Mouse (Mus musculus): ENCODE measurements around the gene Clk1. TPM values are rescaled to one million over a fixed set of nuclear protein-coding genes. Genes with fewer than 3 reads are reported as not detected.

Clk1 gene
- polyA plus RNA-seq, 1 experiment from 2014 or later = 166 TPM

GRCm38 (mm10) chr1:58420032-58420431, 3.8 kb downstream of the Clk1 start:
- Histone ChIP-seq H3K9ac (ENCODE audit: low read length) (no peak overlapping the region), H3K4me3 (ENCODE audit: low read depth, low read length) (no peak overlapping the region), H3K27ac (replicated peaks; ENCODE audit: low read depth, low read length) (no peak overlapping the region), H3K9me3 (ENCODE audit: control insufficient read depth, low read length) (no peaks in the 10 kb centered on the region), H3K27me3 (ENCODE audit: control insufficient read depth, insufficient read depth, low read length) (no peaks in the 10 kb centered on the region), H3K4me1 (ENCODE audit: control insufficient read depth, insufficient read depth, low read length) (0 out of 2 replicates have a peak, but pooled peaks cover 4% of the 10 kb centered on the region), H3K4me2 (ENCODE audit: low read depth, severe bottlenecking) (no peak overlapping the region), H3K36me3 (ENCODE audit: control insufficient read depth, insufficient read depth, low read length) (peaks cover 27% of the 10 kb centered on the region)
- ATAC-seq (ENCODE audit: insufficient number of reproducible peaks, low FRiP score, low TSS enrichment, low read depth) (no peak), DNase-seq (ENCODE audit: low spot score) (no peak)
- 94% methylated on average over 10 of the region's 10 CpGs for WGBS

GRCm38 (mm10) chr1:58416048-58416447, 7.8 kb downstream of the Clk1 start:
- Histone ChIP-seq H3K4me2 (ENCODE audit: low read depth, severe bottlenecking) (no peak overlapping the region), H3K27me3 (ENCODE audit: control insufficient read depth, insufficient read depth, low read length) (no peaks in the 10 kb centered on the region), H3K27ac (replicated peaks; ENCODE audit: low read depth, low read length) (no peak overlapping the region), H3K9ac (ENCODE audit: low read length) (no peak overlapping the region), H3K4me3 (ENCODE audit: low read depth, low read length) (no peak overlapping the region), H3K36me3 (ENCODE audit: control insufficient read depth, insufficient read depth, low read length) (peaks cover 48% of the 10 kb centered on the region), H3K9me3 (ENCODE audit: control insufficient read depth, low read length) (no peaks in the 10 kb centered on the region), H3K4me1 (ENCODE audit: control insufficient read depth, insufficient read depth, low read length) (0 out of 2 replicates have a peak, but pooled peaks cover 2% of the 10 kb centered on the region)
- ATAC-seq (ENCODE audit: insufficient number of reproducible peaks, low FRiP score, low TSS enrichment, low read depth) (no peak), DNase-seq (ENCODE audit: low spot score) (no peak)
- WGBS = 92% methylated on average over 2 of the region's 2 CpGs

- no peaks in the 10 kb centered on the region for H3K4me1 ChIP-seq (ENCODE audit: control insufficient read depth, insufficient read depth, low read length)
- DNase-seq (ENCODE audit: low spot score) (no peak), ATAC-seq (ENCODE audit: insufficient number of reproducible peaks, low FRiP score, low TSS enrichment, low read depth) (no peak)
- 46% methylated on average over 1 of the region's 1 CpGs for WGBS
- H3K27me3 ChIP-seq (ENCODE audit: control insufficient read depth, insufficient read depth, low read length) = no peaks in the 10 kb centered on the region
- no peak overlapping the region for H3K27ac ChIP-seq (replicated peaks; ENCODE audit: low read depth, low read length)
- H3K9ac ChIP-seq (ENCODE audit: low read length) = no peak overlapping the region
- peaks cover 46% of the 10 kb centered on the region for H3K36me3 ChIP-seq (ENCODE audit: control insufficient read depth, insufficient read depth, low read length)
- no peak overlapping the region for H3K4me2 ChIP-seq (ENCODE audit: low read depth, severe bottlenecking)
- no peak overlapping the region for H3K4me3 ChIP-seq (ENCODE audit: low read depth, low read length)
- H3K9me3 ChIP-seq (ENCODE audit: control insufficient read depth, low read length) = no peaks in the 10 kb centered on the region
These were observed 8.4 kb downstream of the Clk1 start for GRCm38 (mm10) chr1:58415442-58415841.

- ATAC-seq (ENCODE audit: insufficient number of reproducible peaks, low FRiP score, low TSS enrichment, low read depth) (no peak), DNase-seq (ENCODE audit: low spot score) (no peak)
- Histone ChIP-seq H3K4me2 (ENCODE audit: low read depth, severe bottlenecking) (no peak overlapping the region), H3K27ac (replicated peaks; ENCODE audit: low read depth, low read length) (no peak overlapping the region), H3K9ac (ENCODE audit: low read length) (no peak overlapping the region), H3K4me3 (ENCODE audit: low read depth, low read length) (no peak overlapping the region), H3K9me3 (ENCODE audit: control insufficient read depth, low read length) (no peaks in the 10 kb centered on the region), H3K27me3 (ENCODE audit: control insufficient read depth, insufficient read depth, low read length) (no peaks in the 10 kb centered on the region), H3K4me1 (ENCODE audit: control insufficient read depth, insufficient read depth, low read length) (no peaks in the 10 kb centered on the region), H3K36me3 (ENCODE audit: control insufficient read depth, insufficient read depth, low read length) (peaks cover 32% of the 10 kb centered on the region)
- 88% methylated on average over 7 of the region's 7 CpGs for WGBS
These were observed 13.1 kb downstream of the Clk1 start for GRCm38 (mm10) chr1:58410776-58411175.

- Histone ChIP-seq H3K9me3 (ENCODE audit: control insufficient read depth, low read length) (no peaks in the 10 kb centered on the region), H3K4me1 (ENCODE audit: control insufficient read depth, insufficient read depth, low read length) (no peaks in the 10 kb centered on the region), H3K27ac (replicated peaks; ENCODE audit: low read depth, low read length) (no peak overlapping the region), H3K4me3 (ENCODE audit: low read depth, low read length) (no peak overlapping the region), H3K9ac (ENCODE audit: low read length) (no peak overlapping the region), H3K4me2 (ENCODE audit: low read depth, severe bottlenecking) (no peak overlapping the region), H3K27me3 (ENCODE audit: control insufficient read depth, insufficient read depth, low read length) (no peaks in the 10 kb centered on the region), H3K36me3 (ENCODE audit: control insufficient read depth, insufficient read depth, low read length) (peaks cover 32% of the 10 kb centered on the region)
- no peak for ATAC-seq (ENCODE audit: insufficient number of reproducible peaks, low FRiP score, low TSS enrichment, low read depth)
- 88% methylated on average over 3 of the region's 3 CpGs for WGBS
- DNase-seq (ENCODE audit: low spot score) = no peak
These were observed 13.7 kb downstream of the Clk1 start for GRCm38 (mm10) chr1:58410198-58410588.

- no peak overlapping the region for H3K4me2 ChIP-seq (ENCODE audit: low read depth, severe bottlenecking)
- H3K27ac ChIP-seq (replicated peaks; ENCODE audit: low read depth, low read length) = no peak overlapping the region
- peaks cover 32% of the 10 kb centered on the region for H3K36me3 ChIP-seq (ENCODE audit: control insufficient read depth, insufficient read depth, low read length)
- ATAC-seq (ENCODE audit: insufficient number of reproducible peaks, low FRiP score, low TSS enrichment, low read depth) = no peak
- DNase-seq (ENCODE audit: low spot score) = no peak
- H3K9ac ChIP-seq (ENCODE audit: low read length) = no peak overlapping the region
- no peak overlapping the region for H3K4me3 ChIP-seq (ENCODE audit: low read depth, low read length)
- no peaks in the 10 kb centered on the region for H3K27me3 ChIP-seq (ENCODE audit: control insufficient read depth, insufficient read depth, low read length)
- 87% methylated on average over 5 of the region's 5 CpGs for WGBS
- H3K4me1 ChIP-seq (ENCODE audit: control insufficient read depth, insufficient read depth, low read length) = no peaks in the 10 kb centered on the region
- H3K9me3 ChIP-seq (ENCODE audit: control insufficient read depth, low read length) = no peaks in the 10 kb centered on the region
These were observed 14.2 kb downstream of the Clk1 start for GRCm38 (mm10) chr1:58409553-58410197.

- ATAC-seq (ENCODE audit: insufficient number of reproducible peaks, low FRiP score, low TSS enrichment, low read depth) (no peak), DNase-seq (ENCODE audit: low spot score) (no peak)
- H3K27ac ChIP-seq (replicated peaks; ENCODE audit: low read depth, low read length) = no peak overlapping the region
- no peak overlapping the region for H3K4me2 ChIP-seq (ENCODE audit: low read depth, severe bottlenecking)
- no peak overlapping the region for H3K4me3 ChIP-seq (ENCODE audit: low read depth, low read length)
- H3K9ac ChIP-seq (ENCODE audit: low read length) = no peak overlapping the region
- no peaks in the 10 kb centered on the region for H3K9me3 ChIP-seq (ENCODE audit: control insufficient read depth, low read length)
- H3K36me3 ChIP-seq (ENCODE audit: control insufficient read depth, insufficient read depth, low read length) = peaks cover 26% of the 10 kb centered on the region
- H3K27me3 ChIP-seq (ENCODE audit: control insufficient read depth, insufficient read depth, low read length) = no peaks in the 10 kb centered on the region
- H3K4me1 ChIP-seq (ENCODE audit: control insufficient read depth, insufficient read depth, low read length) = no peaks in the 10 kb centered on the region
- WGBS = 78% methylated on average over 6 of the region's 6 CpGs
These were observed 15.7 kb downstream of the Clk1 start for GRCm38 (mm10) chr1:58408141-58408540.

- no peak overlapping the region for H3K27ac ChIP-seq (replicated peaks; ENCODE audit: low read depth, low read length)
- no peak for ATAC-seq (ENCODE audit: insufficient number of reproducible peaks, low FRiP score, low TSS enrichment, low read depth)
- H3K36me3 ChIP-seq (ENCODE audit: control insufficient read depth, insufficient read depth, low read length) = peaks cover 19% of the 10 kb centered on the region; the same call in 1 of the 2 replicates
- no peak for DNase-seq (ENCODE audit: low spot score)
- no peak overlapping the region for H3K4me2 ChIP-seq (ENCODE audit: low read depth, severe bottlenecking)
- H3K9me3 ChIP-seq (ENCODE audit: control insufficient read depth, low read length) = no peaks in the 10 kb centered on the region
- H3K27me3 ChIP-seq (ENCODE audit: control insufficient read depth, insufficient read depth, low read length) = no peaks in the 10 kb centered on the region
- WGBS = 95% methylated on average over 7 of the region's 7 CpGs
- no peak overlapping the region for H3K9ac ChIP-seq (ENCODE audit: low read length)
- H3K4me3 ChIP-seq (ENCODE audit: low read depth, low read length) = no peak overlapping the region
- H3K4me1 ChIP-seq (ENCODE audit: control insufficient read depth, insufficient read depth, low read length) = no peaks in the 10 kb centered on the region
These were observed 16.5 kb downstream of the Clk1 start for GRCm38 (mm10) chr1:58407321-58407720.

GRCm38 (mm10) chr1:58403745-58404144, 20.1 kb downstream of the Clk1 start:
- 94% methylated on average over 5 of the region's 5 CpGs for WGBS
- ATAC-seq (ENCODE audit: insufficient number of reproducible peaks, low FRiP score, low TSS enrichment, low read depth) (no peak), DNase-seq (ENCODE audit: low spot score) (no peak)
- Histone ChIP-seq H3K9ac (ENCODE audit: low read length) (no peak overlapping the region), H3K4me2 (ENCODE audit: low read depth, severe bottlenecking) (no peak overlapping the region), H3K4me1 (ENCODE audit: control insufficient read depth, insufficient read depth, low read length) (no peaks in the 10 kb centered on the region), H3K27ac (replicated peaks; ENCODE audit: low read depth, low read length) (no peak overlapping the region), H3K9me3 (ENCODE audit: control insufficient read depth, low read length) (no peaks in the 10 kb centered on the region), H3K27me3 (ENCODE audit: control insufficient read depth, insufficient read depth, low read length) (no peaks in the 10 kb centered on the region), H3K4me3 (ENCODE audit: low read depth, low read length) (no peak overlapping the region), H3K36me3 (ENCODE audit: control insufficient read depth, insufficient read depth, low read length) (peaks cover 25% of the 10 kb centered on the region)

All from limb, embryonic 11.5 days (tissue).